In the genomic region with DNA sequence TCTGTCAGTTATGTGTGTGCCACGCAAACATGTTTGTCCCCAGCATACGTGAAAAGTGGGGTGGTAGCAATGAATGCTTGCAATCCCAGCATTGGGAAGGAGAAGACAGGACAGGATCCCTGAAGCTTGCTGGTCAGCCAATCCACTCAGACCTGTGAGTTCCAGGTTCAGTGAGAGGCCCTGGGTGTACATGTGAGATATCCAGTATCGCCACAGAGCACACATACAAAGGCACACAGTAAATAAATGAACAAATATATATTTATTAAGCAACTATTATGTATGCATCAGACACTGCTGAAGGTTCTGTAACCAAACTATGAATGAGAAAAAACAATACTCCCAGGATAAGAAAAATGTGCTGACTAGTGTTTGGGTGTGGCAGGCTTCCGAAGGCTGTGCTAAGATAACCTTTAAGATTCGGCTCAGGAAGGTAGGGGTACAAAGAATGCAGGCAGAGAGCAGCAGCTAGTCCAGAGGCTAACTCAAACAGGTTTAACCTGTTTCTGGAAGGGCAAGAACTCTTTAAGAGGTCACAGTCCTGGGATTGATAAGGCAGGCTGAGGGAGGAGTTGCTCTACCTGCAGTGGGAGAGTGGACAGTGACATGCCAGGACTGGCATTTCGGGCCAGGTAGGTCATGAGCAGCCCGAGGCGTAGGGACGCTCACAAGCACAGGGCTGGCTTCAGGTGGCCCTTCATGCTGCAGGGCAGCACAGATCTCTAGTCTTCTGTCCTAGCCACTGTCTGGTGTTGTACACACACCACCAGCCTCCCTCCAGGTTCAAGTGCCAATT, we compare ENCODE assay signal across 9 mouse cellular contexts. TPM values are rescaled to one million over a fixed set of nuclear protein-coding genes. Genes with fewer than 3 reads are reported as not detected.
DNase-seq lines count a peak whose midpoint lies in the region; ATAC-seq and TF ChIP-seq lines count a peak whose summit lies in the region.
"Had no signal": no experiment of that assay in that cellular context is flagged by ENCODE, and none has a peak within 500 bp of the region (broad histone marks: within the 10 kb centered on the region; RNA-seq: fewer than 3 reads in every experiment).

No protein-coding gene starts in this region.

- H3K27me3 ChIP-seq in heart, postnatal 0 days (ENCODE audit: control insufficient read depth, insufficient read depth, low read length): no peaks in the 10 kb centered on the region
- H3K27me3 ChIP-seq in heart, embryonic 12.5 days (replicated peaks): no peaks in the 10 kb centered on the region
- H3K27me3 ChIP-seq in E14TG2a.4 (ENCODE audit: insufficient read depth, low read length): no peaks in the 10 kb centered on the region
- H3K27me3 ChIP-seq in lung, embryonic 16.5 days (ENCODE audit: control insufficient read depth, insufficient read depth, low read depth, low read length): no peaks in the 10 kb centered on the region
- H3K27me3 ChIP-seq: heart, embryonic 13.5 days had no signal

- 88% methylated on average over 9 of the region's 9 CpGs for WGBS in heart, postnatal 0 days
- 84% methylated on average over 9 of the region's 9 CpGs for WGBS in heart, embryonic 12.5 days
- 58% methylated on average over 9 of the region's 9 CpGs for WGBS in lung, embryonic 16.5 days

- no peak for DNase-seq in heart, postnatal 0 days (ENCODE audit: low spot score)
- peak; percentile 86 for DNase-seq in R1 (ENCODE audit: low read depth, low spot score)
- no peak for DNase-seq in thymus, postnatal 0 days (ENCODE audit: low spot score)

- peaks cover 7% of the 10 kb centered on the region for H3K4me1 ChIP-seq in heart, postnatal 0 days (ENCODE audit: control insufficient read depth, insufficient read depth)
- H3K4me1 ChIP-seq in heart, embryonic 12.5 days (replicated peaks): peaks cover 34% of the 10 kb centered on the region
- peaks cover 54% of the 10 kb centered on the region for H3K4me1 ChIP-seq in E14TG2a.4 (replicated peaks; ENCODE audit: low read depth, low read length)
- H3K4me1 ChIP-seq in lung, embryonic 16.5 days (replicated peaks; ENCODE audit: control insufficient read depth, insufficient read depth, low read length): peaks cover 17% of the 10 kb centered on the region

- H3K36me3 ChIP-seq in heart, postnatal 0 days (replicated peaks; ENCODE audit: control insufficient read depth, insufficient read depth, low read length): peaks cover 7% of the 10 kb centered on the region
- H3K36me3 ChIP-seq in heart, embryonic 12.5 days: 0 out of 2 replicates have a peak, but pooled peaks cover 11% of the 10 kb centered on the region
- peaks cover 9% of the 10 kb centered on the region for H3K36me3 ChIP-seq in E14TG2a.4 (ENCODE audit: insufficient read depth, low read length)
- peaks cover 6% of the 10 kb centered on the region for H3K36me3 ChIP-seq in lung, embryonic 16.5 days (ENCODE audit: control insufficient read depth, insufficient read depth, low read length)

- TF ChIP-seq CTCF in heart, postnatal 0 days (IDR thresholded peaks at IDR 0.05; ENCODE audit: low read depth): no peak
- TF ChIP-seq CTCF in E14TG2a.4 (conservative IDR thresholded peaks at IDR 0.05; ENCODE audit: low read length): no peak

- H3K4me2 ChIP-seq in heart, postnatal 0 days (ENCODE audit: low read depth, low read length): no peak overlapping the region
- H3K4me2 ChIP-seq in heart, embryonic 12.5 days: no peak overlapping the region
- peak overlapping the region; percentile 18 for H3K4me2 ChIP-seq in lung, embryonic 16.5 days (ENCODE audit: low read depth, low read length)
- H3K4me2 ChIP-seq: heart, embryonic 13.5 days had no signal

- peak; percentile 30; the same call in 1 of the 2 replicates for ATAC-seq in heart, postnatal 0 days (ENCODE audit: insufficient read depth, low read depth)
- no peak for ATAC-seq in heart, embryonic 12.5 days (ENCODE audit: insufficient number of reproducible peaks, low FRiP score)
- peak; percentile 78 for ATAC-seq in lung, embryonic 16.5 days (ENCODE audit: low read depth)
- ATAC-seq in erythroid progenitor cell, adult 5-6 weeks (replicated peaks; ENCODE audit: low FRiP score, poor library complexity, severe bottlenecking): no peak
- ATAC-seq in CD4-positive, CD25-positive, alpha-beta regulatory T cell, adult 4 months: no peak

- H3K9me3 ChIP-seq in heart, postnatal 0 days (replicated peaks; ENCODE audit: control insufficient read depth, low read length): no peaks in the 10 kb centered on the region
- H3K9me3 ChIP-seq in heart, embryonic 12.5 days (replicated peaks): no peaks in the 10 kb centered on the region
- peaks cover 3% of the 10 kb centered on the region; the same call in 1 of the 2 replicates for H3K9me3 ChIP-seq in E14TG2a.4 (ENCODE audit: low read length)
- no peaks in the 10 kb centered on the region for H3K9me3 ChIP-seq in lung, embryonic 16.5 days (ENCODE audit: control insufficient read depth, low read length)
- H3K9me3 ChIP-seq: heart, embryonic 13.5 days had no signal

- TF ChIP-seq EP300 in heart, postnatal 0 days (IDR thresholded peaks at IDR 0.05; ENCODE audit: low read depth): no peak

- H3K27ac ChIP-seq in heart, postnatal 0 days (ENCODE audit: low read depth): no peak overlapping the region
- H3K27ac ChIP-seq in heart, embryonic 12.5 days (ENCODE audit: poor library complexity, severe bottlenecking): no peak overlapping the region
- peak overlapping the region; percentile 22; the same call in 1 of the 2 replicates for H3K27ac ChIP-seq in lung, embryonic 16.5 days (ENCODE audit: low read length)
- H3K27ac ChIP-seq: heart, embryonic 13.5 days had no signal

- H3K4me3 ChIP-seq in heart, postnatal 0 days (ENCODE audit: low read depth, low read length): no peak overlapping the region
- H3K4me3 ChIP-seq in heart, embryonic 12.5 days: no peak overlapping the region
- H3K4me3 ChIP-seq in E14TG2a.4 (replicated peaks; ENCODE audit: low read length): 0 out of 2 replicates have a peak overlapping the region, but pooled peaks have one; percentile 17
- H3K4me3 ChIP-seq in lung, embryonic 16.5 days (ENCODE audit: low read length): no peak overlapping the region
- H3K4me3 ChIP-seq: heart, embryonic 13.5 days had no signal

- no peak overlapping the region for H3K9ac ChIP-seq in heart, postnatal 0 days (replicated peaks; ENCODE audit: low read depth, low read length)
- H3K9ac ChIP-seq in heart, embryonic 12.5 days: no peak overlapping the region
- H3K9ac ChIP-seq in lung, embryonic 16.5 days (ENCODE audit: low read length): no peak overlapping the region
- H3K9ac ChIP-seq: heart, embryonic 13.5 days had no signal

RNA-seq across cellular contexts. Expression of a gene that starts 33.4 kb away (rescaled TPM):
- 8.2 and 22.4 TPM in 2 replicates for total RNA-seq in heart, postnatal 0 days (2014; rRNA removed; ENCODE audit: low replicate concordance)
- polyA plus RNA-seq in heart, postnatal 0 days (2015; fragmentation: Nextera tagmentation; extraction: Ambion mirVana): 31.2 and 37.0 TPM in 2 replicates
- polyA plus RNA-seq in heart, embryonic 12.5 days (2016; fragmentation: Nextera tagmentation; extraction: Ambion mirVana): 50.7 and 56.0 TPM in 2 replicates
- polyA plus RNA-seq in lung, embryonic 16.5 days (2015; fragmentation: Nextera tagmentation; extraction: Ambion mirVana): 50.5 and 52.2 TPM in 2 replicates
- 18.7 and 20.5 TPM in 2 replicates for total RNA-seq in erythroid progenitor cell, adult 5-6 weeks (2015; ENCODE audit: low replicate concordance)
- total RNA-seq in erythroid progenitor cell, adult 5-6 weeks (2017; ENCODE audit: low replicate concordance): 16.3 and 21.1 TPM in 2 replicates
- polyA plus RNA-seq in thymus, postnatal 0 days (2015; fragmentation: Nextera tagmentation; extraction: Ambion mirVana): 70.5 and 74.2 TPM in 2 replicates
- polyA plus RNA-seq in CD4-positive, CD25-positive, alpha-beta regulatory T cell, adult 4 months (2017; shearing (Covaris generic)): 10 to 100 TPM; 58.0 to 67.6 TPM

RNA-seq across cellular contexts. Expression of a gene that starts 53.5 kb away (rescaled TPM):
- 4.4 and 6.2 TPM in 2 replicates for total RNA-seq in heart, postnatal 0 days (2014; rRNA removed; ENCODE audit: low replicate concordance)
- polyA plus RNA-seq in heart, postnatal 0 days (2015; fragmentation: Nextera tagmentation; extraction: Ambion mirVana): 1.9 and 2.5 TPM in 2 replicates
- 1.9 and 2.2 TPM in 2 replicates for polyA plus RNA-seq in heart, embryonic 12.5 days (2016; fragmentation: Nextera tagmentation; extraction: Ambion mirVana)
- 1.5 and 2.0 TPM in 2 replicates for polyA plus RNA-seq in lung, embryonic 16.5 days (2015; fragmentation: Nextera tagmentation; extraction: Ambion mirVana)
- not detected in 2 replicates for total RNA-seq in erythroid progenitor cell, adult 5-6 weeks (2015; ENCODE audit: low replicate concordance)
- not detected in 2 replicates for total RNA-seq in erythroid progenitor cell, adult 5-6 weeks (2017; ENCODE audit: low replicate concordance)
- 0.17 and 0.26 TPM in 2 replicates for polyA plus RNA-seq in thymus, postnatal 0 days (2015; fragmentation: Nextera tagmentation; extraction: Ambion mirVana)
- polyA plus RNA-seq in CD4-positive, CD25-positive, alpha-beta regulatory T cell, adult 4 months (2017; shearing (Covaris generic)): not detected

Comparison
In these comparisons a context has a peak if more than half of its experiments do, and no peak if none do; other contexts are left out.
1. ATAC-seq: peak in heart, postnatal 0 days (single experiment) and lung, embryonic 16.5 days (single experiment); none in heart, embryonic 12.5 days (single experiment), erythroid progenitor cell, adult 5-6 weeks (single experiment) and CD4-positive, CD25-positive, alpha-beta regulatory T cell, adult 4 months (single experiment).